Comparison of ENCODE assay signal across 10 mouse cellular contexts in the genomic region with DNA sequence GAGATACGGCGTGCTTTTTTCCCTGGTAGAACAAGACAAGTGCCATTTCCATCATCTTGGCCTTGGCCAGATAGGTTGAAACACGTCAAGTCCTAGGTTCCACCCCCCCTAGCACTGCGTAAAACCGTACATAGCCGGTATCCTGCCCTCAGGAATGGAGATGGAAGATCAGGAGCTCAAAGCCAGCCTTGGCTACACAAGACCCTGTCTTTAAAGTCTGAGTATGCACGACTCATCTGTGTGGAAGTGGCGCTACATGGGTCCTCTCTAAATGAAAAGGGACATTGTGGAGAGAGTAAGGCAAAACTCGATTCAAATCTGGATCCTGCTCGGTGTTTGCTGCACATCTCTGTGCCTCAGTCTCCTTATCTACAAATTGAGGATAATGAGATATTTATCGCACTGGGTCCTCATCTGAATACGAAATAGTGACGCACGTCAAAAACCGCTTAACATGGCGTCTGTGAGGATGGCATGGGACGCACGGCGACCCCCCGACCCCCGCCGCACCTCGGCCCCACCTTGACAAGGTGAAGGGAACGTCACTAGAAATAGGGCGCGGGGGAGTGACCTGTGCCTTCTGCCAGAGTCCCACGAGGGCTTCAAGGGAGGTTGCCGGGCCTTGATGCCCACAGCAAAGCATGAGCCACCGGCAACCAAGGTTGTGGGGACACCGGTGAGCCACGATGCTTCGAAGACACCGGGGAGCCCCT. TPM values are rescaled to one million over a fixed set of nuclear protein-coding genes. Genes with fewer than 3 reads are reported as not detected.
DNase-seq lines count a peak whose midpoint lies in the region; ATAC-seq and TF ChIP-seq lines count a peak whose summit lies in the region.
"Had no signal": no experiment of that assay in that cellular context is flagged by ENCODE, and none has a peak within 500 bp of the region (broad histone marks: within the 10 kb centered on the region; RNA-seq: fewer than 3 reads in every experiment).

No protein-coding gene starts in this region.

- peaks cover 11% of the 10 kb centered on the region for H3K36me3 ChIP-seq in heart, embryonic 10.5 days
- H3K36me3 ChIP-seq in embryonic facial prominence, embryonic 15.5 days = peaks cover 5% of the 10 kb centered on the region; the same call in 1 of the 2 replicates
- H3K36me3 ChIP-seq in limb, embryonic 11.5 days (ENCODE audit: control insufficient read depth, insufficient read depth, low read length) = peaks cover 4% of the 10 kb centered on the region; the same call in 1 of the 2 replicates

- no peaks in the 10 kb centered on the region for H3K9me3 ChIP-seq in heart, embryonic 10.5 days
- H3K9me3 ChIP-seq in embryonic facial prominence, embryonic 15.5 days (replicated peaks) = no peaks in the 10 kb centered on the region
- no peaks in the 10 kb centered on the region for H3K9me3 ChIP-seq in limb, embryonic 11.5 days (ENCODE audit: control insufficient read depth, low read length)

- no peak for DNase-seq in heart, embryonic 10.5 days (ENCODE audit: low spot score)
- no peak for DNase-seq in heart, postnatal 14 days
- DNase-seq in limb, embryonic 11.5 days (ENCODE audit: low spot score) = no peak
- no peak for DNase-seq in thymus, postnatal 0 days (ENCODE audit: low spot score)
- no peak for DNase-seq in adipocyte (ENCODE audit: low spot score)

- peak overlapping the region; percentile 78 for H3K4me2 ChIP-seq in embryonic facial prominence, embryonic 15.5 days (replicated peaks)
- H3K4me2 ChIP-seq in limb, embryonic 11.5 days (ENCODE audit: low read depth, severe bottlenecking) = peak overlapping the region; percentile 93

- peak overlapping the region; percentile 89 for H3K27ac ChIP-seq in heart, embryonic 10.5 days
- H3K27ac ChIP-seq in embryonic facial prominence, embryonic 15.5 days (replicated peaks) = 0 out of 2 replicates have a peak overlapping the region, but pooled peaks have one; percentile 29
- H3K27ac ChIP-seq in limb, embryonic 11.5 days (replicated peaks; ENCODE audit: low read depth, low read length) = no peak overlapping the region
- H3K27ac ChIP-seq in olfactory bulb, adult 2 months (ENCODE audit: insufficient read depth, low read depth, low read length) = peak overlapping the region; percentile 43; the same call in 1 of the 2 replicates

- no peak for TF ChIP-seq CTCF in olfactory bulb, adult 2 months (IDR thresholded peaks at IDR 0.05; ENCODE audit: insufficient read depth, low read depth, low read length)

- WGBS in heart, embryonic 10.5 days = 8% methylated on average over 33 of the region's 33 CpGs
- WGBS in embryonic facial prominence, embryonic 15.5 days = 9% methylated on average over 33 of the region's 33 CpGs
- 9% methylated on average over 33 of the region's 33 CpGs for WGBS in limb, embryonic 11.5 days
- 7% methylated on average over 33 of the region's 33 CpGs for WGBS in olfactory bulb, adult 2 months

- intact Hi-C loops in heart, postnatal 14 days (cut with DNase I) = loop anchor here (10.0 kb wide), 1 partner anchor 220 kb away; no protein-coding TSS in a partner anchor

- H3K9ac ChIP-seq in embryonic facial prominence, embryonic 15.5 days = peak overlapping the region; percentile 93
- peak overlapping the region; percentile 84 for H3K9ac ChIP-seq in limb, embryonic 11.5 days (ENCODE audit: low read length)

- no peak for TF ChIP-seq POLR2A in olfactory bulb, adult 2 months (IDR thresholded peaks at IDR 0.05; ENCODE audit: insufficient read depth, low read depth, low read length)

- peak overlapping the region; percentile 96 for H3K4me3 ChIP-seq in heart, embryonic 10.5 days
- peak overlapping the region; percentile 96 for H3K4me3 ChIP-seq in embryonic facial prominence, embryonic 15.5 days (replicated peaks)
- H3K4me3 ChIP-seq in limb, embryonic 11.5 days (ENCODE audit: low read depth, low read length) = peak overlapping the region; percentile 95
- H3K4me3 ChIP-seq in olfactory bulb, adult 2 months (ENCODE audit: insufficient read depth, low read depth, low read length) = peak overlapping the region; percentile 81

- no peaks in the 10 kb centered on the region for H3K27me3 ChIP-seq in heart, embryonic 10.5 days (ENCODE audit: insufficient read depth, poor library complexity, severe bottlenecking)
- no peaks in the 10 kb centered on the region for H3K27me3 ChIP-seq in embryonic facial prominence, embryonic 15.5 days
- no peaks in the 10 kb centered on the region for H3K27me3 ChIP-seq in limb, embryonic 11.5 days (ENCODE audit: control insufficient read depth, insufficient read depth, low read length)

- peak; percentile 3 for ATAC-seq in CD4-positive, CD25-positive, alpha-beta regulatory T cell, adult 4 months
- peak; percentile 41 for ATAC-seq in embryonic facial prominence, embryonic 15.5 days (ENCODE audit: insufficient number of reproducible peaks, low FRiP score, low TSS enrichment, low read depth)
- ATAC-seq in limb, embryonic 11.5 days (ENCODE audit: insufficient number of reproducible peaks, low FRiP score, low TSS enrichment, low read depth) = no peak

- H3K4me1 ChIP-seq in heart, embryonic 10.5 days = peaks cover 21% of the 10 kb centered on the region; the same call in 1 of the 2 replicates
- peaks cover 27% of the 10 kb centered on the region for H3K4me1 ChIP-seq in embryonic facial prominence, embryonic 15.5 days
- H3K4me1 ChIP-seq in limb, embryonic 11.5 days (ENCODE audit: control insufficient read depth, insufficient read depth, low read length) = peaks cover 6% of the 10 kb centered on the region; the same call in 1 of the 2 replicates
- peaks cover 12% of the 10 kb centered on the region for H3K4me1 ChIP-seq in olfactory bulb, adult 2 months (ENCODE audit: control insufficient read depth, insufficient read depth, low read length)

RNA-seq across cellular contexts. Expression of gene Ddx24, which starts 0.5 kb away (rescaled TPM):
- polyA plus RNA-seq in heart, embryonic 10.5 days (2016; fragmentation: Nextera tagmentation; extraction: Ambion mirVana) = 68.4 and 77.5 TPM in 2 replicates
- 10 to 100 TPM; 78.8 to 86.6 TPM for total RNA-seq in heart, postnatal 14 days (2021)
- 100 to 1,000 TPM; 250 to 324 TPM for polyA plus RNA-seq in CD4-positive, CD25-positive, alpha-beta regulatory T cell, adult 4 months (2017; shearing (Covaris generic))
- polyA plus RNA-seq in embryonic facial prominence, embryonic 15.5 days (2015; fragmentation: Nextera tagmentation; extraction: Ambion mirVana) = 103 and 105 TPM in 2 replicates
- 102 and 105 TPM in 2 replicates for polyA plus RNA-seq in limb, embryonic 11.5 days (2014; fragmentation: Nextera tagmentation; extraction: Ambion mirVana)
- 279 TPM in 1 of 2 replicates, not detected in the other for polyA plus RNA-seq in olfactory bulb, adult 2 months (2012; ENCODE audit: insufficient read depth, insufficient read length, low replicate concordance, missing spikeins)
- 139 and 165 TPM in 2 replicates for polyA plus RNA-seq in thymus, postnatal 0 days (2015; fragmentation: Nextera tagmentation; extraction: Ambion mirVana)

RNA-seq across cellular contexts. Expression of gene Ifi27, which starts 8.8 kb away (rescaled TPM):
- 2.4 and 6.6 TPM in 2 replicates for polyA plus RNA-seq in heart, embryonic 10.5 days (2016; fragmentation: Nextera tagmentation; extraction: Ambion mirVana)
- total RNA-seq in heart, postnatal 14 days (2021) = 10 to 100 TPM; 49.7 to 84.1 TPM
- polyA plus RNA-seq in CD4-positive, CD25-positive, alpha-beta regulatory T cell, adult 4 months (2017; shearing (Covaris generic)) = 100 to 1,000 TPM; 343 to 436 TPM
- polyA plus RNA-seq in embryonic facial prominence, embryonic 15.5 days (2015; fragmentation: Nextera tagmentation; extraction: Ambion mirVana) = 72.9 and 77.5 TPM in 2 replicates
- 0.70 and 1.2 TPM in 2 replicates for polyA plus RNA-seq in limb, embryonic 11.5 days (2014; fragmentation: Nextera tagmentation; extraction: Ambion mirVana)
- not detected in 2 replicates for polyA plus RNA-seq in olfactory bulb, adult 2 months (2012; ENCODE audit: insufficient read depth, insufficient read length, low replicate concordance, missing spikeins)
- 160 and 162 TPM in 2 replicates for polyA plus RNA-seq in thymus, postnatal 0 days (2015; fragmentation: Nextera tagmentation; extraction: Ambion mirVana)

RNA-seq across cellular contexts. Expression of gene 9330161L09Rik, which starts 17.6 kb away (rescaled TPM):
- polyA plus RNA-seq in heart, embryonic 10.5 days (2016; fragmentation: Nextera tagmentation; extraction: Ambion mirVana) = 0.53 and 0.62 TPM in 2 replicates
- total RNA-seq in heart, postnatal 14 days (2021) = 1 to 10 TPM in 1 of 2 experiments, under 1 TPM in 1; 0.48 to 1.3 TPM
- polyA plus RNA-seq in CD4-positive, CD25-positive, alpha-beta regulatory T cell, adult 4 months (2017; shearing (Covaris generic)) = under 1 TPM in 1 of 2 experiments, not detected in 1; 0.90 TPM
- polyA plus RNA-seq in embryonic facial prominence, embryonic 15.5 days (2015; fragmentation: Nextera tagmentation; extraction: Ambion mirVana) = 0.28 and 0.49 TPM in 2 replicates
- 0.58 and 1.0 TPM in 2 replicates for polyA plus RNA-seq in limb, embryonic 11.5 days (2014; fragmentation: Nextera tagmentation; extraction: Ambion mirVana)
- not detected in 2 replicates for polyA plus RNA-seq in olfactory bulb, adult 2 months (2012; ENCODE audit: insufficient read depth, insufficient read length, low replicate concordance, missing spikeins)
- polyA plus RNA-seq in thymus, postnatal 0 days (2015; fragmentation: Nextera tagmentation; extraction: Ambion mirVana) = 0.14 and 0.21 TPM in 2 replicates

RNA-seq across cellular contexts. Expression of gene Ifi27l2a, which starts 18.3 kb away (rescaled TPM):
- 0.71 and 0.98 TPM in 2 replicates for polyA plus RNA-seq in heart, embryonic 10.5 days (2016; fragmentation: Nextera tagmentation; extraction: Ambion mirVana)
- 10 to 100 TPM in 1 of 2 experiments, 1 to 10 TPM in 1; 9.1 to 15.7 TPM for total RNA-seq in heart, postnatal 14 days (2021)
- polyA plus RNA-seq in CD4-positive, CD25-positive, alpha-beta regulatory T cell, adult 4 months (2017; shearing (Covaris generic)) = 1,000 to 10,000 TPM; 1,231 to 1,594 TPM
- 19.0 and 23.0 TPM in 2 replicates for polyA plus RNA-seq in embryonic facial prominence, embryonic 15.5 days (2015; fragmentation: Nextera tagmentation; extraction: Ambion mirVana)
- 0.37 and 0.47 TPM in 2 replicates for polyA plus RNA-seq in limb, embryonic 11.5 days (2014; fragmentation: Nextera tagmentation; extraction: Ambion mirVana)
- polyA plus RNA-seq in olfactory bulb, adult 2 months (2012; ENCODE audit: insufficient read depth, insufficient read length, low replicate concordance, missing spikeins) = not detected in 2 replicates
- polyA plus RNA-seq in thymus, postnatal 0 days (2015; fragmentation: Nextera tagmentation; extraction: Ambion mirVana) = 299 and 338 TPM in 2 replicates

RNA-seq across cellular contexts. Expression of gene Ifi27l2b, which starts 31.9 kb away (rescaled TPM):
- polyA plus RNA-seq in heart, embryonic 10.5 days (2016; fragmentation: Nextera tagmentation; extraction: Ambion mirVana) = 0.17 and 0.20 TPM in 2 replicates
- total RNA-seq in heart, postnatal 14 days (2021) = not detected
- under 1 TPM in 1 of 2 experiments, not detected in 1; 0.40 TPM for polyA plus RNA-seq in CD4-positive, CD25-positive, alpha-beta regulatory T cell, adult 4 months (2017; shearing (Covaris generic))
- 0.15 TPM in 1 of 2 replicates, not detected in the other for polyA plus RNA-seq in embryonic facial prominence, embryonic 15.5 days (2015; fragmentation: Nextera tagmentation; extraction: Ambion mirVana)
- not detected in 2 replicates for polyA plus RNA-seq in limb, embryonic 11.5 days (2014; fragmentation: Nextera tagmentation; extraction: Ambion mirVana)
- polyA plus RNA-seq in olfactory bulb, adult 2 months (2012; ENCODE audit: insufficient read depth, insufficient read length, low replicate concordance, missing spikeins) = not detected in 2 replicates
- polyA plus RNA-seq in thymus, postnatal 0 days (2015; fragmentation: Nextera tagmentation; extraction: Ambion mirVana) = 0.25 and 0.46 TPM in 2 replicates
- total RNA-seq: left cerebral cortex, postnatal 36 days had no signal
- polyA plus RNA-seq: Patski had no signal
